Comparison of ENCODE assay signal across 9 mouse cellular contexts in the genomic region with DNA sequence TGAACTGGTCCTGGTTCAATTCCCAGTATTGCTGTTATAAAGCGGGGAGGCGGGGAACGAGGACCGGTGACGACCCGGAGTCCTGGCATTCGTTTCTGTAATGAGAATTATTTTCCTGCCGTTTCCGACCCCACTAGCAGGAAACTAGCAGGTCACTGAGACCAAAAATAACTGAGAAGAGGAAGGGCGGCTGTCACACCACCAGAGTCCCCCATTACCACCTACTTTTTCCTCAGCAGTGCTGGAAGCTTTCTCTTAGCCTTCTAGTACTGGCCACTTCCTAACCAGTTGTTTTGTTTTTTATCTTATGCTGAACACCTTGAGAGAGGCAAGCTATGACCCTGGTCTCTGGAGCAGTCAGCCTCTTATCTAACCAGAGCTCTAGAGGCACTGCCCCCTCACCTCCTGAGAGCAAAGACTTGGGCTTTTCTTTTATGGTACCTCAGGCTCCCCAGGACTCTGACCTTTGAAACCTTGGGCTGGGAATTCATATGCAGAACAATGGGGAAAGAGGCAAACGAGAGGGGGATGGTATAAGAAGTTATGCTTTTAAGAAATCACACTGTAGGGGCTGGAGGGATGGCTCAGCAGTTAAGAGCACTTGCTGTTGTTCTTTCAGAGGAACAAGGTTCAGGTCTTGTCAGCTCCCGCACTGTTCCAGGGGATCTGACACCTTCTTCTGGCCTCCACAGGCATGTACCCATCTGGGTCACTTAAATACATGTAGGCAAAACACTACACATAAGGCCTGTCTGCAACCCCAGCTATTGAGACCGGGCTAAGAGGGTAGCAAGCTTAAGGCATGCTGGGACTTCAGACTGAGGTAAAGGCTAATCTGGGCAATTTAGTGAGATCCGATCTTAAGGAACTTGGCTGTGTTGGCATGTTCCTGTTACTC. TPM values are rescaled to one million over a fixed set of nuclear protein-coding genes. Genes with fewer than 3 reads are reported as not detected.
A peak's percentile ranks its signal among the peaks of the same experiment; 100 is the strongest.
DNase-seq lines count a peak whose midpoint lies in the region; ATAC-seq and TF ChIP-seq lines count a peak whose summit lies in the region.
"Had no signal": no experiment of that assay in that cellular context is flagged by ENCODE, and none has a peak within 500 bp of the region (broad histone marks: within the 10 kb centered on the region; RNA-seq: fewer than 3 reads in every experiment).

No protein-coding gene starts in this region.

- peak overlapping the region; percentile 54 for H3K9ac ChIP-seq in heart, postnatal 0 days (replicated peaks; ENCODE audit: low read depth, low read length)
- no peak overlapping the region; the same call in 1 of the 2 replicates for H3K9ac ChIP-seq in limb, embryonic 11.5 days (ENCODE audit: low read length)
- peak overlapping the region; percentile 86 for H3K9ac ChIP-seq in neural tube, embryonic 11.5 days (ENCODE audit: low read length)

- peak overlapping the region; percentile 90 for H3K27ac ChIP-seq in gastrocnemius, adult 2 months
- peak overlapping the region; percentile 49 for H3K27ac ChIP-seq in cortical plate, adult 2 months (ENCODE audit: insufficient read depth, low read length)
- peak overlapping the region; percentile 79 for H3K27ac ChIP-seq in heart, postnatal 0 days (ENCODE audit: low read depth)
- no peak overlapping the region for H3K27ac ChIP-seq in limb, embryonic 11.5 days (replicated peaks; ENCODE audit: low read depth, low read length)
- peak overlapping the region; percentile 35 for H3K27ac ChIP-seq in neural tube, embryonic 11.5 days (ENCODE audit: low read depth, low read length)

- peak overlapping the region; percentile 93 for H3K4me2 ChIP-seq in heart, postnatal 0 days (ENCODE audit: low read depth, low read length)
- peak overlapping the region; percentile 91 for H3K4me2 ChIP-seq in limb, embryonic 11.5 days (ENCODE audit: low read depth, severe bottlenecking)
- peak overlapping the region; percentile 92 for H3K4me2 ChIP-seq in neural tube, embryonic 11.5 days (ENCODE audit: low read depth)

- DNase-seq in gastrocnemius, adult 2 months: no peak
- DNase-seq in gastrocnemius, postnatal 36 days: no peak
- DNase-seq in heart, postnatal 0 days (ENCODE audit: low spot score): peak; percentile 66
- DNase-seq in limb, embryonic 11.5 days (ENCODE audit: low spot score): no peak
- DNase-seq in neural tube, embryonic 11.5 days (ENCODE audit: low spot score): no peak
- DNase-seq in right cerebral cortex, postnatal 4 days: no peak
- DNase-seq in right cerebral cortex, postnatal 10 days (ENCODE audit: low spot score in 2 of 2): no peak

- TF ChIP-seq CTCF in gastrocnemius, adult 2 months (IDR thresholded peaks at IDR 0.05): no peak
- no peak for TF ChIP-seq CTCF in cortical plate, adult 2 months (IDR thresholded peaks at IDR 0.05; ENCODE audit: extremely low read depth, insufficient read depth, low read length)
- no peak for TF ChIP-seq CTCF in heart, postnatal 0 days (IDR thresholded peaks at IDR 0.05; ENCODE audit: low read depth)

- intact Hi-C loops in gastrocnemius, adult 2 months (cut with DNase I): no loop called here
- intact Hi-C loops in gastrocnemius, postnatal 36 days (cut with DNase I): no loop called here

- peak; percentile 61; the same call in 1 of the 2 replicates for TF ChIP-seq EP300 in heart, postnatal 0 days (IDR thresholded peaks at IDR 0.05; ENCODE audit: low read depth)

- H3K9me3 ChIP-seq in heart, postnatal 0 days (replicated peaks; ENCODE audit: control insufficient read depth, low read length): no peaks in the 10 kb centered on the region
- no peaks in the 10 kb centered on the region for H3K9me3 ChIP-seq in limb, embryonic 11.5 days (ENCODE audit: control insufficient read depth, low read length)
- no peaks in the 10 kb centered on the region for H3K9me3 ChIP-seq in neural tube, embryonic 11.5 days (ENCODE audit: control insufficient read depth, low read length)

- H3K36me3 ChIP-seq in heart, postnatal 0 days (replicated peaks; ENCODE audit: control insufficient read depth, insufficient read depth, low read length): peaks cover 9% of the 10 kb centered on the region
- peaks cover 2% of the 10 kb centered on the region; the same call in 1 of the 2 replicates for H3K36me3 ChIP-seq in limb, embryonic 11.5 days (ENCODE audit: control insufficient read depth, insufficient read depth, low read length)
- no peaks in the 10 kb centered on the region for H3K36me3 ChIP-seq in neural tube, embryonic 11.5 days (ENCODE audit: control insufficient read depth, insufficient read depth, low read length)

- TF ChIP-seq POLR2A in cortical plate, adult 2 months (IDR thresholded peaks at IDR 0.05; ENCODE audit: extremely low read depth, insufficient read depth, low read length): no peak

- H3K4me3 ChIP-seq in gastrocnemius, adult 2 months: peak overlapping the region; percentile 78
- H3K4me3 ChIP-seq in cortical plate, adult 2 months (ENCODE audit: insufficient read depth, low read length): peak overlapping the region; percentile 52
- peak overlapping the region; percentile 48 for H3K4me3 ChIP-seq in heart, postnatal 0 days (ENCODE audit: low read depth, low read length)
- peak overlapping the region; percentile 54 for H3K4me3 ChIP-seq in limb, embryonic 11.5 days (ENCODE audit: low read depth, low read length)
- peak overlapping the region; percentile 50 for H3K4me3 ChIP-seq in neural tube, embryonic 11.5 days (ENCODE audit: low read depth, low read length)

- peaks cover 14% of the 10 kb centered on the region for H3K27me3 ChIP-seq in heart, postnatal 0 days (ENCODE audit: control insufficient read depth, insufficient read depth, low read length)
- H3K27me3 ChIP-seq in limb, embryonic 11.5 days (ENCODE audit: control insufficient read depth, insufficient read depth, low read length): peaks cover 23% of the 10 kb centered on the region
- H3K27me3 ChIP-seq in neural tube, embryonic 11.5 days (ENCODE audit: control insufficient read depth, insufficient read depth, low read length): peaks cover 24% of the 10 kb centered on the region

- ATAC-seq in heart, postnatal 0 days (ENCODE audit: insufficient read depth, low read depth): peak; percentile 24
- ATAC-seq in limb, embryonic 11.5 days (ENCODE audit: insufficient number of reproducible peaks, low FRiP score, low TSS enrichment, low read depth): no peak
- ATAC-seq in neural tube, embryonic 11.5 days (ENCODE audit: insufficient read depth, low FRiP score, low TSS enrichment): no peak

- WGBS in heart, postnatal 0 days: 13% methylated on average over 14 of the region's 14 CpGs
- WGBS in limb, embryonic 11.5 days: 11% methylated on average over 14 of the region's 14 CpGs
- WGBS in neural tube, embryonic 11.5 days: 8% methylated on average over 14 of the region's 14 CpGs

- peaks cover 7% of the 10 kb centered on the region for H3K4me1 ChIP-seq in cortical plate, adult 2 months (ENCODE audit: control insufficient read depth, insufficient read depth, low read length)
- H3K4me1 ChIP-seq in heart, postnatal 0 days (ENCODE audit: control insufficient read depth, insufficient read depth): peaks cover 17% of the 10 kb centered on the region; the same call in 1 of the 2 replicates
- H3K4me1 ChIP-seq in limb, embryonic 11.5 days (ENCODE audit: control insufficient read depth, insufficient read depth, low read length): 0 out of 2 replicates have a peak, but pooled peaks cover 3% of the 10 kb centered on the region
- peaks cover 19% of the 10 kb centered on the region for H3K4me1 ChIP-seq in neural tube, embryonic 11.5 days (ENCODE audit: control insufficient read depth, insufficient read depth, low read length)

RNA-seq across cellular contexts. Expression of a gene that starts 1.0 kb away (rescaled TPM):
- under 1 TPM; 0.28 to 0.67 TPM for total RNA-seq in gastrocnemius, adult 2 months (2021)
- total RNA-seq in gastrocnemius, postnatal 36 days (2021): under 1 TPM; 0.74 to 0.94 TPM
- polyA plus RNA-seq in cortical plate, adult 2 months (2012; rRNA removed): 6.2 and 6.3 TPM in 2 replicates
- total RNA-seq in heart, postnatal 0 days (2014; rRNA removed; ENCODE audit: low replicate concordance): 3.1 and 5.5 TPM in 2 replicates
- 4.4 and 4.5 TPM in 2 replicates for polyA plus RNA-seq in heart, postnatal 0 days (2015; fragmentation: Nextera tagmentation; extraction: Ambion mirVana)
- polyA plus RNA-seq in limb, embryonic 11.5 days (2014; fragmentation: Nextera tagmentation; extraction: Ambion mirVana): 17.0 and 17.8 TPM in 2 replicates
- 14.3 and 16.9 TPM in 2 replicates for polyA plus RNA-seq in neural tube, embryonic 11.5 days (2014; fragmentation: Nextera tagmentation; extraction: Ambion mirVana)

RNA-seq across cellular contexts. Expression of a gene that starts 7.7 kb away (rescaled TPM):
- 1 to 10 TPM; 1.4 to 2.6 TPM for total RNA-seq in gastrocnemius, adult 2 months (2021)
- total RNA-seq in gastrocnemius, postnatal 36 days (2021): 1 to 10 TPM; 3.7 to 6.5 TPM
- 1.2 and 1.4 TPM in 2 replicates for polyA plus RNA-seq in cortical plate, adult 2 months (2012; rRNA removed)
- total RNA-seq in heart, postnatal 0 days (2014; rRNA removed; ENCODE audit: low replicate concordance): 12.8 and 44.1 TPM in 2 replicates
- 16.8 and 18.9 TPM in 2 replicates for polyA plus RNA-seq in heart, postnatal 0 days (2015; fragmentation: Nextera tagmentation; extraction: Ambion mirVana)
- 7.3 and 7.5 TPM in 2 replicates for polyA plus RNA-seq in limb, embryonic 11.5 days (2014; fragmentation: Nextera tagmentation; extraction: Ambion mirVana)
- 6.2 and 7.4 TPM in 2 replicates for polyA plus RNA-seq in neural tube, embryonic 11.5 days (2014; fragmentation: Nextera tagmentation; extraction: Ambion mirVana)
- polyA plus RNA-seq: Patski had no signal

RNA-seq across cellular contexts. Expression of a gene that starts 9.3 kb away (rescaled TPM):
- total RNA-seq in gastrocnemius, adult 2 months (2021): not detected
- total RNA-seq in gastrocnemius, postnatal 36 days (2021): under 1 TPM; 0.46 to 0.49 TPM
- 57.4 and 62.1 TPM in 2 replicates for polyA plus RNA-seq in cortical plate, adult 2 months (2012; rRNA removed)
- 3.1 TPM in 1 of 2 replicates, not detected in the other for total RNA-seq in heart, postnatal 0 days (2014; rRNA removed; ENCODE audit: low replicate concordance)
- polyA plus RNA-seq in heart, postnatal 0 days (2015; fragmentation: Nextera tagmentation; extraction: Ambion mirVana): 0.25 and 0.58 TPM in 2 replicates
- polyA plus RNA-seq in limb, embryonic 11.5 days (2014; fragmentation: Nextera tagmentation; extraction: Ambion mirVana): 0.21 and 0.67 TPM in 2 replicates
- polyA plus RNA-seq in neural tube, embryonic 11.5 days (2014; fragmentation: Nextera tagmentation; extraction: Ambion mirVana): 0.27 and 0.50 TPM in 2 replicates

RNA-seq across cellular contexts. Expression of a gene that starts 15.9 kb away (rescaled TPM):
- 10 to 100 TPM; 33.4 to 37.0 TPM for total RNA-seq in gastrocnemius, adult 2 months (2021)
- 10 to 100 TPM; 29.3 to 31.9 TPM for total RNA-seq in gastrocnemius, postnatal 36 days (2021)
- polyA plus RNA-seq in cortical plate, adult 2 months (2012; rRNA removed): 65.5 and 68.4 TPM in 2 replicates
- 47.7 and 60.5 TPM in 2 replicates for total RNA-seq in heart, postnatal 0 days (2014; rRNA removed; ENCODE audit: low replicate concordance)
- polyA plus RNA-seq in heart, postnatal 0 days (2015; fragmentation: Nextera tagmentation; extraction: Ambion mirVana): 96.5 and 102 TPM in 2 replicates
- polyA plus RNA-seq in limb, embryonic 11.5 days (2014; fragmentation: Nextera tagmentation; extraction: Ambion mirVana): 216 and 218 TPM in 2 replicates
- 183 and 204 TPM in 2 replicates for polyA plus RNA-seq in neural tube, embryonic 11.5 days (2014; fragmentation: Nextera tagmentation; extraction: Ambion mirVana)

RNA-seq across cellular contexts. Expression of a gene that starts 17.8 kb away (rescaled TPM):
- total RNA-seq in gastrocnemius, adult 2 months (2021): 1 to 10 TPM; 3.7 to 4.4 TPM
- 1 to 10 TPM; 1.3 to 2.4 TPM for total RNA-seq in gastrocnemius, postnatal 36 days (2021)
- 10.0 and 10.4 TPM in 2 replicates for polyA plus RNA-seq in cortical plate, adult 2 months (2012; rRNA removed)
- total RNA-seq in heart, postnatal 0 days (2014; rRNA removed; ENCODE audit: low replicate concordance): 6.8 and 15.2 TPM in 2 replicates
- polyA plus RNA-seq in heart, postnatal 0 days (2015; fragmentation: Nextera tagmentation; extraction: Ambion mirVana): 7.5 and 8.6 TPM in 2 replicates
- polyA plus RNA-seq in limb, embryonic 11.5 days (2014; fragmentation: Nextera tagmentation; extraction: Ambion mirVana): 8.2 and 10.5 TPM in 2 replicates
- 10.8 and 11.5 TPM in 2 replicates for polyA plus RNA-seq in neural tube, embryonic 11.5 days (2014; fragmentation: Nextera tagmentation; extraction: Ambion mirVana)

Comparison
In these comparisons a context has a peak if more than half of its experiments do, and no peak if none do; other contexts are left out.
1. RNA of a gene that starts 9.3 kb away (polyA plus RNA-seq): 57.4 to 62.1 TPM in cortical plate, adult 2 months; 0.21 to 0.67 TPM in limb, embryonic 11.5 days, 0.27 to 0.50 TPM in neural tube, embryonic 11.5 days and 0.25 to 0.58 TPM in heart, postnatal 0 days; every median in the first group is over 10 times any median in the second.
2. Peak in every context shown above with its lines, with median percentiles within 50 percentile points of each other: H3K4me3 ChIP-seq and H3K4me2 ChIP-seq.